Mouse (Mus musculus): ENCODE measurements at regions not wholly inside any gene's neighbourhood (a gene's known extent, or its start where the extent isn't known, plus 50 kb on each side); places are given as distances from the start of the nearest gene placed in this dataset.

DNA sequence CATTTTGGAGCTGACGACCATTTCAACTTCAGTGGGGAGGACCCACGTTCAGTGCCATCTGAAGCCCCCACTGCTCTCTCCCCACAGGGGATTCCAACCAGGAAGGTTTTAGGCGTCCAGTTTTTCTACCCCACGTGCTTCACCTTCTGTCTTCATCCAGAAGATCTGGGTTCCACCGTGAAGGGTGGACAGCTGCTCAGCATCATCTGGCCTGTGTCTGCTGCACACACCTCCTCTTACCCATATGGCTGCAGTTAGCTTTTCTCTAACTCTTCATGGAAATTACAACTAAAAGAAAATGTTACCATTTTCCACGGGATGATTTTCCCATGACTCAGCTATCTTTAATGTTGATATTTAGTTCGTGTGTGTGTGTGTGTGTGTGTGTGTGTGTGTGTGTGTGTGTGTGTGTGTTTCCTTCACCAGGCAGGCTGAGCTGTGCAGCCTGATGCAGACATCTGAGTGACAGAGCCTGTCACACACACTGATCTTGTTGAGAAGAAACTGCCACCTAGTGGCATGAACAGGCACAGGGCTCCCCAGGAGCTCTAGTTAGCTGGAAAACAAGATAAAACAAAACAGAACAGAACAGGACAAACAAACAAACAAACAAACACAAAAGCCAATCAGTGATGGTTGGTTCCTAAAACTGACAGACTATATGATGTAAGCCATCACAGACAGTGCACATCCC lies 107.5 kb upstream of the Rasgrp1 start:
- DNase-seq: peak; percentile 44
- Histone ChIP-seq H3K4me3 (ENCODE audit: insufficient read depth, low read depth, low read length) (no peak overlapping the region), H3K27ac (ENCODE audit: insufficient read depth, low read depth, low read length) (no peak overlapping the region), H3K27me3 (replicated peaks; ENCODE audit: control insufficient read depth, insufficient read depth, low read length) (no peaks in the 10 kb centered on the region), H3K36me3 (ENCODE audit: control insufficient read depth, insufficient read depth, low read length) (no peaks in the 10 kb centered on the region), H3K4me1 (ENCODE audit: control insufficient read depth, insufficient read depth, low read length) (no peaks in the 10 kb centered on the region)
- peak; percentile 55 for TF ChIP-seq CTCF (conservative IDR thresholded peaks at IDR 0.05; ENCODE audit: insufficient read depth, insufficient read length, low read depth, low read length)
- no peak for TF ChIP-seq POLR2A (IDR thresholded peaks at IDR 0.05; ENCODE audit: low read depth, low read length)
- WGBS: 58% methylated on average over 7 of the region's 7 CpGs

DNA sequence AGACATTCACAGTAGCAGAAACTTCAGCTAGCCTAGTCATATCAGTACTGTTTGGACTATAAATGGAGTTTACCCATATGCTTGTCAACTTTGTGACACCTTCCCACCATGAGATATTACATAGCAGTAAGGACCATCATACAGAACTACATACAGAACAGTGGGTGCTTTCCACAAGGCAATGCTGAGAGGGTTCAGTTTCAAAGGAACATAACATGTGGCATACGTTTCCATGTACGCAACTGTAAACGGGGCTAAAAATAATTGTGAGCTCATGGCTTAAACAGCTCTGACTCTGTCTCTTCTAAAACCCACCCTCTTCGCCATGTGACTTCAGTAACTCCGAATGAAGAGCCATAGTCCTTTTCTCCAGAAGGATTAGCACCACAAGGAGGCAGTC lies 109.0 kb upstream of the Rasgrp1 start:
- Histone ChIP-seq H3K27ac (ENCODE audit: insufficient read depth, low read depth, low read length) (no peak overlapping the region), H3K36me3 (ENCODE audit: control insufficient read depth, insufficient read depth, low read length) (no peaks in the 10 kb centered on the region), H3K4me3 (ENCODE audit: insufficient read depth, low read depth, low read length) (no peak overlapping the region), H3K4me1 (ENCODE audit: control insufficient read depth, insufficient read depth, low read length) (no peaks in the 10 kb centered on the region), H3K27me3 (replicated peaks; ENCODE audit: control insufficient read depth, insufficient read depth, low read length) (no peaks in the 10 kb centered on the region)
- TF ChIP-seq CTCF (conservative IDR thresholded peaks at IDR 0.05; ENCODE audit: insufficient read depth, insufficient read length, low read depth, low read length) (no peak), POLR2A (IDR thresholded peaks at IDR 0.05; ENCODE audit: low read depth, low read length) (no peak)
- no peak for DNase-seq
- WGBS: 76% methylated on average over 5 of the region's 5 CpGs

DNA sequence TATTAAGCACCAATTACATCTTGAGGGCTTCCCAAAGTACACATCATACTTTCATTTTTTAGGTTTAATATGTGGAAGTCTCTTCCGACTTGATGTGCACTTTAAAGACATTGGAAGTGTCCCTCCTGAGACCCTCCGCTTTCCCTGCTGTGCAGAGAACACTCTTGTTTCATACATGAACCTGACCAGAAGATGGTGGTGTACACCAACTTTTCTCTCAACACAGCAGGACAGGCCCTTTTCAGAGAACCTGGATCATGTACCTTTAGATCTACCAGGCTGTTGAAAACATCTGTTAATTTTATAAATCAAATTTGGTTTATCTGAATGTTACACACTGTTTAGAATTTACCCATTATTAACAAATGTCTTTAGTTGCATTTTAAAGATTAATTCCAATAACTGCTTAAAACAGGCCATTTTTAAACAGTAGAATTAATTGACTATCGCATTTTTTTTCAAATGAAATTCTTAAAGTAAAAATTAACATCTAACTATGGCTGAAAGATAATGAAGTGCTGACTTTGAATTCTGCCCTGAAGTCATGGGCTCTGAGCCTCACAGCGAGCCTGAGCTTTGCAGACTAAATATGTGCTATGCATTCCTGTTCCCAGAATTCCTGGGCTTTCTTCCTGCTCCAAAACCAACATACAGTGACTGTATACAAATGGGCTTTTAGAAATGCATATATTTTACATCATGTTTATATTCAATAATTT lies 112.4 kb upstream of the Rasgrp1 start:
- Histone ChIP-seq H3K27me3 (replicated peaks; ENCODE audit: control insufficient read depth, insufficient read depth, low read length) (no peaks in the 10 kb centered on the region), H3K4me3 (ENCODE audit: insufficient read depth, low read depth, low read length) (no peak overlapping the region), H3K4me1 (ENCODE audit: control insufficient read depth, insufficient read depth, low read length) (no peaks in the 10 kb centered on the region), H3K36me3 (ENCODE audit: control insufficient read depth, insufficient read depth, low read length) (no peaks in the 10 kb centered on the region), H3K27ac (ENCODE audit: insufficient read depth, low read depth, low read length) (no peak overlapping the region)
- 78% methylated on average over 4 of the region's 4 CpGs for WGBS
- DNase-seq: peak; percentile 12
- TF ChIP-seq CTCF (conservative IDR thresholded peaks at IDR 0.05; ENCODE audit: insufficient read depth, insufficient read length, low read depth, low read length): no peak; the same call in 1 of the 2 replicates

DNA sequence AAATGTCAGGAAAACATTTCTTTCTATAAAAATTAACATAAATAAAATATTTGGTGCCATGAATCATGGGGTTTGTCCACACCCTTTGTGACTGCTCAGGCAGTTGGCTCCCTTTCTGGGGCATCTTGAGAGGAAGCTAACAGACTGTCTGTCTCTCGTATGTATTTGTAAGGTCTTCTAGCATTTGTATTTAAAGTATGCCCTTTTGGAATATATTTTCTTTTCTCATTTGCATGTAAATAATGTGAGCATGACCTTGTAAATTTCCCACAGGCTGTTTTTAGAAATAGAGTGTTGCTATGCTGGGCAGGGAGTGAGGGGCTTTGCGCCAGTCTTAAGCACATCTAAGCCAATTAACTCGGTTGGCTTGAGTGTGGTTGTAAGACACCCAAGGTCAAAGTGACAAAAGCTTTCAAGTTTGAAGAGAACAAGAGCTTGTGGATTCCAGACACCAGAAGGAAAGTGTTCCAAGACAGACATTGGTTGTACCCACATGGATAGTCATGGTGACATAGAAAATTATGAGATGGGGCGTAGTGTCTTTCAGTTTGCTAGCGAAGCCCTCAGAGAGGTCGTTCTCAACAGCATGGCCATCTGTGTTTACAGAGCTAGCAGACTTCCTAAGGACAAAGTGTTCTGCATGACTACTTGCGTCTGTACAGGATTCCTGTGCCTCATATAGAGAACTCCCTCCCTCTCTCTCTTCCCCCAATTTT lies 113.1 kb upstream of the Rasgrp1 start:
- no peaks in the 10 kb centered on the region for H3K36me3 ChIP-seq (ENCODE audit: control insufficient read depth, insufficient read depth, low read length)
- 61% methylated on average over 7 of the region's 7 CpGs for WGBS
- H3K27ac ChIP-seq (ENCODE audit: insufficient read depth, low read depth, low read length): no peak overlapping the region
- no peak for TF ChIP-seq POLR2A (IDR thresholded peaks at IDR 0.05; ENCODE audit: low read depth, low read length)
- no peak for TF ChIP-seq CTCF (conservative IDR thresholded peaks at IDR 0.05; ENCODE audit: insufficient read depth, insufficient read length, low read depth, low read length)
- no peaks in the 10 kb centered on the region for H3K27me3 ChIP-seq (replicated peaks; ENCODE audit: control insufficient read depth, insufficient read depth, low read length)
- no peak overlapping the region for H3K4me3 ChIP-seq (ENCODE audit: insufficient read depth, low read depth, low read length)
- no peaks in the 10 kb centered on the region for H3K4me1 ChIP-seq (ENCODE audit: control insufficient read depth, insufficient read depth, low read length)
- no peak for DNase-seq

DNA sequence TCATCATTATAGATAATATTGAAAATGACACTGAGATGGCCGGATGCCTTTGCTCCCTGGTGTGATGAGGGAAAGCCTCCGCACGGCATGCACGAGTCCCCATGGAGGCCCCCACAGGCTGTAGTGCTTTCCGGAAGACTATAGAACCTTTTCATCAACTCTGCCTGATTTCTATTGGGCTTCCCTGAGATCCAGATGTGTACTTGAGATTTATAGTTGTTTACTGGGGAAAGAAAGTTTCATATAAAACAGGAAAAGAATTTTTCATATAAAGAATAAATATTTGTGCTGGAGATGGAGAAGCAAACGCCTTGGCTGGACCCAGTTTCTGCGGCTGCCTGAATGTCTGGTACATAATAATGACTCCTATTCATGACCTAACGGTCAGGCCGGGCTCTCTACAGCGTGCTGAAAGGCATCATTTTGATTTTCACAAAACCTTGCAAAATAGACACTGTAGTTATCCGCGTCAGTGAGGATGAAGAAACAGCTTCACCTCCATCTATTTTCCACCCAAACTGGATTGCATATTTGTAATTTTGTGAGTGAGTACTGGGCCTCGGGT lies 113.7 kb upstream of the Rasgrp1 start:
- H3K27me3 ChIP-seq (replicated peaks; ENCODE audit: control insufficient read depth, insufficient read depth, low read length): no peaks in the 10 kb centered on the region
- no peak for DNase-seq
- TF ChIP-seq POLR2A (IDR thresholded peaks at IDR 0.05; ENCODE audit: low read depth, low read length): no peak
- no peak overlapping the region for H3K27ac ChIP-seq (ENCODE audit: insufficient read depth, low read depth, low read length)
- H3K4me1 ChIP-seq (ENCODE audit: control insufficient read depth, insufficient read depth, low read length): no peaks in the 10 kb centered on the region
- WGBS: 87% methylated on average over 13 of the region's 13 CpGs
- H3K4me3 ChIP-seq (ENCODE audit: insufficient read depth, low read depth, low read length): no peak overlapping the region
- no peaks in the 10 kb centered on the region for H3K36me3 ChIP-seq (ENCODE audit: control insufficient read depth, insufficient read depth, low read length)

DNA sequence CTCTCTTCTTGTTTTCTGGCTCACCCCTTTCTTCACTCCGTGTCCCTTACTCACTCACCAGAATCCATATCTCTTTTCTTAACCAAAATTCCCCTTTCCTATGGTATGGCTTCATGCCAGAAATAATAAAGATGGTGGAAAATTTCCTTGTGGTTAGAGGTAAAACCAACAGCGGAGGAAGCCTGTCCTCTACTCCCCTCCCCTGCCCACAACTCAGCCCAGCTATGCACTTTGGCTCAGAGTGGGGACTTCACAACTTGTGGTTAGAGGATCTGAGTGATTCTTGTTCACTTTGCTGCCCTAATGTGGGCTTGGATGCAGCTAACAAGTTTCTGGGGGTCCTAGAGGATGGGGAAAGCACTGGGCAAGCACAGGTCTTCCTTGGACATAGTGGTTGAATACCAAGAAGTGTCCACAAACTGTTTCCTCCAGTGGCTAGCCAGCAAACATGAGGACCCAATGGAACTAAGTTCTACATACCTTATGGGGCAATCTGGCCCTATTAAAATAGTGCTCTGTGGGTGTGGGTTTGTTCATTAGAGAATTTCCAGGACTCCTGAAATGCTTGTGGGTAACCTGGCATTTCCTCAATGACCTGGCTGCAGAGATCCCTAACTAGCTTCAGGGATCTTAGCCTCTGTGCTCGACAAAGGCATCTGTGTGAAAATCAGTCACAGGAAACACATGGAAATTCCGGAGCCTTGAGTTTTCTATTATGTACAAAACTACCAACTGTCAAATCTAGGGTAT lies 118.9 kb upstream of the Rasgrp1 start:
- 63% methylated on average over 4 of the region's 4 CpGs for WGBS
- no peak for TF ChIP-seq CTCF (conservative IDR thresholded peaks at IDR 0.05; ENCODE audit: insufficient read depth, insufficient read length, low read depth, low read length)
- TF ChIP-seq POLR2A (IDR thresholded peaks at IDR 0.05; ENCODE audit: low read depth, low read length): no peak
- no peak for DNase-seq
- Histone ChIP-seq H3K27me3 (replicated peaks; ENCODE audit: control insufficient read depth, insufficient read depth, low read length) (no peaks in the 10 kb centered on the region), H3K4me1 (ENCODE audit: control insufficient read depth, insufficient read depth, low read length) (no peaks in the 10 kb centered on the region), H3K36me3 (ENCODE audit: control insufficient read depth, insufficient read depth, low read length) (no peaks in the 10 kb centered on the region), H3K27ac (ENCODE audit: insufficient read depth, low read depth, low read length) (no peak overlapping the region), H3K4me3 (ENCODE audit: insufficient read depth, low read depth, low read length) (no peak overlapping the region)

Measured in kidney, adult 2 months (tissue).